20 mouse cellular contexts compared by ENCODE assay signal in genomic region chr11:8439035-8439434, GRCm38 (mm10).
DNase-seq lines count a peak whose midpoint lies in the region; ATAC-seq and TF ChIP-seq lines count a peak whose summit lies in the region.
"Had no signal": no experiment of that assay in that cellular context is flagged by ENCODE, and none has a peak within 500 bp of the region (broad histone marks: within the 10 kb centered on the region; RNA-seq: fewer than 3 reads in every experiment).

No protein-coding gene starts in this region.

- ATAC-seq in limb, embryonic 15.5 days (ENCODE audit: insufficient number of reproducible peaks, low FRiP score, low TSS enrichment, low read depth), result no peak
- ATAC-seq: CD4-positive, CD25-positive, alpha-beta regulatory T cell, adult 4 months; midbrain, embryonic 16.5 days had no signal

- H3K79me2 ChIP-seq in C2C12 (ENCODE audit: control insufficient read depth, insufficient read depth), result peaks cover 61% of the 10 kb centered on the region

- H3K4me2 ChIP-seq in limb, embryonic 15.5 days, result no peak overlapping the region
- H3K4me2 ChIP-seq: heart, embryonic 15.5 days had no signal

- peaks cover 91% of the 10 kb centered on the region for H3K36me3 ChIP-seq in C2C12 (ENCODE audit: control insufficient read depth, insufficient read depth)
- H3K36me3 ChIP-seq in limb, embryonic 15.5 days, result peaks cover 76% of the 10 kb centered on the region

- no peak overlapping the region for H3K4me3 ChIP-seq in C2C12 (ENCODE audit: insufficient read depth, poor library complexity, severe bottlenecking)
- H3K4me3 ChIP-seq in embryonic fibroblast, embryonic 13.5 days (ENCODE audit: insufficient read depth, low read length), result no peak overlapping the region
- H3K4me3 ChIP-seq in limb, embryonic 15.5 days, result no peak overlapping the region
- H3K4me3 ChIP-seq: erythroblast, embryonic 14.5 days; heart, embryonic 15.5 days; left cerebral cortex, adult 2 months had no signal

- WGBS in limb, embryonic 15.5 days, result 55% methylated on average over 9 of the region's 9 CpGs

- H3K79me3 ChIP-seq in C2C12 (ENCODE audit: low read depth), result peaks cover 8% of the 10 kb centered on the region

- intact Hi-C loops in heart, postnatal 14 days (cut with DNase I), result no loop called here

- H3K4me1 ChIP-seq in embryonic fibroblast, embryonic 13.5 days (ENCODE audit: control insufficient read depth, insufficient read depth, low read length), result peaks cover 10% of the 10 kb centered on the region
- peaks cover 31% of the 10 kb centered on the region for H3K4me1 ChIP-seq in limb, embryonic 15.5 days

- TF ChIP-seq CTCF in C2C12 (IDR thresholded peaks at IDR 0.05; ENCODE audit: control insufficient read depth, insufficient read depth, insufficient read length), result no peak
- TF ChIP-seq CTCF in embryonic fibroblast, embryonic 13.5 days (IDR thresholded peaks at IDR 0.05; ENCODE audit: borderline replicate concordance, insufficient read depth, low read length), result no peak

- no peak for TF ChIP-seq POLR2A in embryonic fibroblast, embryonic 13.5 days (IDR thresholded peaks at IDR 0.05; ENCODE audit: low read depth, low read length)

- DNase-seq in heart, adult 11 months, result peak; percentile 76
- no peak for DNase-seq in heart, postnatal 14 days
- no peak for DNase-seq in cerebellum, postnatal 36 days
- no peak for DNase-seq in left cerebral cortex, adult 18-20 months (ENCODE audit: low spot score in 2 of 2)
- DNase-seq: adrenal gland, postnatal 25 days; cerebellum, adult 11 months; cerebellum, postnatal 10 days; gastrocnemius, postnatal 14 days; kidney, adult 8-10 months; kidney, postnatal 25 days; lung, postnatal 14 days; thymus, adult 2 months had no signal

- peak overlapping the region; percentile 72 for H3K27ac ChIP-seq in embryonic fibroblast, embryonic 13.5 days (ENCODE audit: insufficient read depth, low read length)
- peak overlapping the region; percentile 81 for H3K27ac ChIP-seq in limb, embryonic 15.5 days
- H3K27ac ChIP-seq: heart, embryonic 15.5 days; left cerebral cortex, adult 2 months had no signal

- H3K27me3 ChIP-seq in C2C12 (ENCODE audit: control insufficient read depth, insufficient read depth, insufficient read length), result no peaks in the 10 kb centered on the region
- no peaks in the 10 kb centered on the region for H3K27me3 ChIP-seq in limb, embryonic 15.5 days
- H3K27me3 ChIP-seq: heart, embryonic 15.5 days had no signal

- H3ac ChIP-seq in C2C12 (ENCODE audit: control insufficient read depth, insufficient read length, low read depth), result no peak overlapping the region

- H3K9ac ChIP-seq in limb, embryonic 15.5 days, result no peak overlapping the region
- H3K9ac ChIP-seq: heart, embryonic 15.5 days had no signal

- no peaks in the 10 kb centered on the region for H3K9me3 ChIP-seq in limb, embryonic 15.5 days
- H3K9me3 ChIP-seq: heart, embryonic 15.5 days had no signal

TF ChIP-seq in C2C12, 6 proteins besides CTCF, POLR2A, EP300 and RAD21:
- TF ChIP-seq CEBPB (IDR thresholded peaks at IDR 0.05; ENCODE audit: low read depth) (peak; percentile 99), MYOD1 (IDR thresholded peaks at IDR 0.05; ENCODE audit: control insufficient read depth, insufficient read length, low read depth) (peak; percentile 25), MYOG (IDR thresholded peaks at IDR 0.05; ENCODE audit: control insufficient read depth, extremely low read depth, insufficient read length) (no peak)
